Mouse (Mus musculus) heart, postnatal 0 days (tissue): ENCODE results near the gene Rogdi.

ENCODE experiments used
- CTCF ChIP-seq: IDR thresholded peaks from 2 replicates; pipeline ENCODE4 v1.5.1; 2016; ENCODE audit warnings: antibody characterized with exemption, control low read depth, low read depth
- EP300 ChIP-seq: IDR thresholded peaks from 2 replicates; pipeline ENCODE4 v1.6.1; 2016; ENCODE audit warnings: antibody characterized with exemption, low read depth

DNA sequence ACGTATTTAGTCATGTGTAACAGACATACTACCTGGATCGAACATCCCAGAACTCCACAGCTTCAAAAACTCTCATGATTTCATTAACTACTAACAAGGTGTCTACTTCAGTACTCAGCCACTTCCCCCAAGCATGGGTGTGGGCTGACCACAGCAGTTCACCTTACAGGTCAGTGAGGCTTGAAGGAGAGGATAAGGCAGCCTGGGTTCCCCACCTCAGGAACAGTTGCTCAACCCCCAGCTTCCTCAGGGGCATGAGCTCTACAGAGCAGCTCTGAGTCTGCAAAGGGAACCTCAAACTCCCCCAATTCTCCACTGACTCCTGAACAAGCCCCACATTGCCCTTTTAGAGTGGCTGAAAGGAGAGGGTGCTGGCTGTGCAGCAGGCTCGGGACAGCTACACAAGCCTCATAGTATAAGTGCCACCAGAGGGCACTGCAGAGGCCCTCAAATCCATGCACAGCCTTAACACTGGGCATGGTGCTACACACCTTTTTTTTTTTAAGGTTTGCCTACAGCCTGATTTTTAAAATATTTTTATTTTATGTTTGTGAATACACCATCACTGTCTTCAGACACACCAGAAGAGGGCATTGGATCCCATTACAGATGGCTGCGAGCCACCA lies 33.5 kb downstream of the Rogdi start:
- TF ChIP-seq CTCF = peak; percentile 64
- TF ChIP-seq EP300 = no peak
